Mouse (Mus musculus) hindbrain, embryonic 13.5 days (tissue): ENCODE results near the gene Tex2. TPM values are rescaled to one million over a fixed set of nuclear protein-coding genes. Genes with fewer than 3 reads are reported as not detected.

Experiments
- ATAC-seq: fragments of 200-750 bp; cut with Nextera tagmentation; 2 replicates; pipeline ENCODE4 v1.8.0; 2017; ENCODE audit warnings: moderate TSS enrichment; ENCODE audit not compliant: low FRiP score
- H3K27ac ChIP-seq: fragments of 300-500 bp; sonication (generic); 2 replicates; pipeline ENCODE4 v1.5.1; 2015; ENCODE audit warnings: inconsistent platforms, mild to moderate bottlenecking, moderate library complexity
- H3K27me3 ChIP-seq: fragments of 300-500 bp; sonication (generic); 2 replicates; pipeline ENCODE4 v1.6.1; 2015; ENCODE audit warnings: mild to moderate bottlenecking, inconsistent platforms
- H3K36me3 ChIP-seq: fragments of 300-500 bp; sonication (generic); 2 replicates; pipeline ENCODE4 v1.6.1; 2015; ENCODE audit warnings: mild to moderate bottlenecking, inconsistent platforms
- H3K4me1 ChIP-seq: fragments of 300-500 bp; sonication (generic); replicated peaks from 2 replicates; pipeline ENCODE4 v1.6.1; 2015; ENCODE audit warnings: inconsistent platforms
- H3K4me2 ChIP-seq: fragments of 300-500 bp; sonication (generic); 2 replicates; pipeline ENCODE4 v1.6.1; 2015; ENCODE audit warnings: inconsistent platforms, mild to moderate bottlenecking, moderate library complexity
- H3K4me3 ChIP-seq: fragments of 300-500 bp; sonication (generic); 2 replicates; pipeline ENCODE4 v1.5.1; 2015; ENCODE audit warnings: mild to moderate bottlenecking, inconsistent platforms
- H3K9ac ChIP-seq: fragments of 300-500 bp; sonication (generic); 2 replicates; pipeline ENCODE4 v1.6.1; 2015; ENCODE audit warnings: mild to moderate bottlenecking, inconsistent platforms
- H3K9me3 ChIP-seq: fragments of 300-500 bp; sonication (generic); 2 replicates; pipeline ENCODE4 v1.6.1; 2016; ENCODE audit warnings: inconsistent platforms
- WGBS: fragments of 180-500 bp; shearing (Covaris S2); methylation state at CpG from one replicate; pipeline ENCODE4 v1.1.7; 2015; 5-methylcytosine and 5-hydroxymethylcytosine counted together
- polyA plus RNA-seq: library from polyadenylated mRNA; unstranded; fragments of >200 nt; fragmentation: Nextera tagmentation; extraction: Ambion mirVana; gene quantifications from 2 replicates; pipeline ENCODE4 v1.2.1, GENCODE M21; 2015

Tex2 gene
- polyA plus RNA-seq, 1 experiment from 2014 or later: 21.7 TPM

- WGBS: 41% methylated on average over 15 of the region's 15 CpGs
- H3K4me3 ChIP-seq: no peak overlapping the region
- no peaks in the 10 kb centered on the region for H3K27me3 ChIP-seq
- no peaks in the 10 kb centered on the region for H3K9me3 ChIP-seq
- H3K9ac ChIP-seq: no peak overlapping the region
- no peak for ATAC-seq
- H3K4me1 ChIP-seq: peaks cover 39% of the 10 kb centered on the region
- H3K27ac ChIP-seq: peak overlapping the region; percentile 35
- H3K4me2 ChIP-seq: no peak overlapping the region
- H3K36me3 ChIP-seq: peaks cover 11% of the 10 kb centered on the region
Observed at GRCm38 (mm10) chr11:106572020-106572782, 41.0 kb downstream of the Tex2 start.

- WGBS: 74% methylated on average over 11 of the region's 11 CpGs
- peaks cover 39% of the 10 kb centered on the region for H3K4me1 ChIP-seq
- no peaks in the 10 kb centered on the region for H3K27me3 ChIP-seq
- peak overlapping the region; percentile 35; the same call in 1 of the 2 replicates for H3K27ac ChIP-seq
- no peak overlapping the region for H3K4me2 ChIP-seq
- no peaks in the 10 kb centered on the region for H3K9me3 ChIP-seq
- H3K9ac ChIP-seq: no peak overlapping the region
- H3K36me3 ChIP-seq: peaks cover 20% of the 10 kb centered on the region
- no peak overlapping the region for H3K4me3 ChIP-seq
- no peak for ATAC-seq
Observed at GRCm38 (mm10) chr11:106571026-106571983, 41.9 kb downstream of the Tex2 start.

- Histone ChIP-seq H3K9me3 (no peaks in the 10 kb centered on the region), H3K27ac (no peak overlapping the region), H3K4me2 (no peak overlapping the region), H3K36me3 (peaks cover 23% of the 10 kb centered on the region), H3K4me3 (no peak overlapping the region), H3K4me1 (peaks cover 34% of the 10 kb centered on the region), H3K9ac (no peak overlapping the region), H3K27me3 (no peaks in the 10 kb centered on the region)
- ATAC-seq: no peak
- WGBS: 62% methylated on average over 14 of the region's 14 CpGs
Observed at GRCm38 (mm10) chr11:106568329-106568960, 44.8 kb downstream of the Tex2 start.

GRCm38 (mm10) chr11:106566040-106566785 lies 47.0 kb downstream of the Tex2 start:
- WGBS: 97% methylated on average over 8 of the region's 8 CpGs
- H3K27ac ChIP-seq: no peak overlapping the region
- H3K27me3 ChIP-seq: no peaks in the 10 kb centered on the region
- no peak overlapping the region for H3K9ac ChIP-seq
- ATAC-seq: no peak
- peaks cover 23% of the 10 kb centered on the region for H3K36me3 ChIP-seq
- H3K4me2 ChIP-seq: no peak overlapping the region
- H3K4me3 ChIP-seq: no peak overlapping the region
- peaks cover 16% of the 10 kb centered on the region for H3K4me1 ChIP-seq
- no peaks in the 10 kb centered on the region for H3K9me3 ChIP-seq

- 82% methylated on average over 12 of the region's 12 CpGs for WGBS
- no peak overlapping the region for H3K27ac ChIP-seq
- no peak overlapping the region for H3K4me2 ChIP-seq
- peaks cover 23% of the 10 kb centered on the region for H3K36me3 ChIP-seq
- H3K27me3 ChIP-seq: no peaks in the 10 kb centered on the region
- ATAC-seq: no peak
- no peak overlapping the region for H3K9ac ChIP-seq
- peaks cover 9% of the 10 kb centered on the region; the same call in 1 of the 2 replicates for H3K4me1 ChIP-seq
- H3K4me3 ChIP-seq: no peak overlapping the region
- no peaks in the 10 kb centered on the region for H3K9me3 ChIP-seq
Observed at GRCm38 (mm10) chr11:106564261-106564660, 49.0 kb downstream of the Tex2 start.

- H3K9ac ChIP-seq: no peak overlapping the region
- WGBS: 92% methylated on average over 4 of the region's 4 CpGs
- H3K27me3 ChIP-seq: no peaks in the 10 kb centered on the region
- no peak overlapping the region for H3K4me3 ChIP-seq
- H3K27ac ChIP-seq: no peak overlapping the region
- peaks cover 17% of the 10 kb centered on the region for H3K36me3 ChIP-seq
- no peak for ATAC-seq
- H3K4me1 ChIP-seq: peaks cover 9% of the 10 kb centered on the region; the same call in 1 of the 2 replicates
- H3K9me3 ChIP-seq: no peaks in the 10 kb centered on the region
- no peak overlapping the region for H3K4me2 ChIP-seq
Observed at GRCm38 (mm10) chr11:106562707-106563106, 50.5 kb downstream of the Tex2 start.

- Histone ChIP-seq H3K9me3 (no peaks in the 10 kb centered on the region), H3K27me3 (no peaks in the 10 kb centered on the region), H3K9ac (no peak overlapping the region), H3K4me3 (no peak overlapping the region), H3K4me1 (peaks cover 26% of the 10 kb centered on the region; the same call in 1 of the 2 replicates), H3K4me2 (no peak overlapping the region), H3K36me3 (no peaks in the 10 kb centered on the region; the same call in 1 of the 2 replicates), H3K27ac (no peak overlapping the region)
- ATAC-seq: no peak
- WGBS: 91% methylated on average over 7 of the region's 7 CpGs
Observed at GRCm38 (mm10) chr11:106559773-106560172, 53.5 kb downstream of the Tex2 start.

- H3K27me3 ChIP-seq: no peaks in the 10 kb centered on the region
- 73% methylated on average over 4 of the region's 4 CpGs for WGBS
- H3K4me3 ChIP-seq: no peak overlapping the region
- H3K9me3 ChIP-seq: no peaks in the 10 kb centered on the region
- H3K36me3 ChIP-seq: no peaks in the 10 kb centered on the region; the same call in 1 of the 2 replicates
- H3K4me2 ChIP-seq: no peak overlapping the region
- H3K4me1 ChIP-seq: peaks cover 27% of the 10 kb centered on the region; the same call in 1 of the 2 replicates
- H3K27ac ChIP-seq: no peak overlapping the region
- no peak for ATAC-seq
- peak overlapping the region; percentile 49 for H3K9ac ChIP-seq
Observed at GRCm38 (mm10) chr11:106558008-106558407, 55.2 kb downstream of the Tex2 start.

GRCm38 (mm10) chr11:106557398-106557797 lies 55.8 kb downstream of the Tex2 start:
- H3K27ac ChIP-seq: no peak overlapping the region
- H3K27me3 ChIP-seq: no peaks in the 10 kb centered on the region
- H3K36me3 ChIP-seq: no peaks in the 10 kb centered on the region; the same call in 1 of the 2 replicates
- H3K4me3 ChIP-seq: no peak overlapping the region
- peaks cover 23% of the 10 kb centered on the region; the same call in 1 of the 2 replicates for H3K4me1 ChIP-seq
- no peak overlapping the region for H3K9ac ChIP-seq
- 80% methylated on average over 7 of the region's 7 CpGs for WGBS
- ATAC-seq: no peak
- no peaks in the 10 kb centered on the region for H3K9me3 ChIP-seq
- no peak overlapping the region for H3K4me2 ChIP-seq

GRCm38 (mm10) chr11:106556689-106557088 lies 56.5 kb downstream of the Tex2 start:
- 78% methylated on average over 4 of the region's 4 CpGs for WGBS
- H3K27ac ChIP-seq: 0 out of 2 replicates have a peak overlapping the region, but pooled peaks have one; percentile 12
- H3K27me3 ChIP-seq: no peaks in the 10 kb centered on the region
- H3K9me3 ChIP-seq: no peaks in the 10 kb centered on the region
- H3K4me3 ChIP-seq: no peak overlapping the region
- peaks cover 23% of the 10 kb centered on the region; the same call in 1 of the 2 replicates for H3K4me1 ChIP-seq
- no peak overlapping the region for H3K9ac ChIP-seq
- ATAC-seq: no peak
- no peak overlapping the region for H3K4me2 ChIP-seq
- H3K36me3 ChIP-seq: no peaks in the 10 kb centered on the region; the same call in 1 of the 2 replicates
